Mouse (Mus musculus) CD8-positive naive resting alpha-beta T cell, adult 2 months (primary cell): ENCODE data around the gene Fkrp.

Source experiments
- DNase-seq, 2 experiments: peaks; one replicate each; pipeline ENCODE4 v3.0.0; 2022; ENCODE audit warnings: low read depth in 2 of 2, low spot score in 2 of 2

The Fkrp gene

GRCm38 (mm10) chr7:16816475-16817122, at the start of gene Fkrp:
Gene Fkrp (minus strand): TSS chr7:16816732.
- peak in 1 of 2 experiments; percentile 20 for DNase-seq

GRCm38 (mm10) chr7:16859902-16860651, 43.5 kb upstream of the Fkrp start:
- peak; percentile 52 to 68 for DNase-seq

DNA sequence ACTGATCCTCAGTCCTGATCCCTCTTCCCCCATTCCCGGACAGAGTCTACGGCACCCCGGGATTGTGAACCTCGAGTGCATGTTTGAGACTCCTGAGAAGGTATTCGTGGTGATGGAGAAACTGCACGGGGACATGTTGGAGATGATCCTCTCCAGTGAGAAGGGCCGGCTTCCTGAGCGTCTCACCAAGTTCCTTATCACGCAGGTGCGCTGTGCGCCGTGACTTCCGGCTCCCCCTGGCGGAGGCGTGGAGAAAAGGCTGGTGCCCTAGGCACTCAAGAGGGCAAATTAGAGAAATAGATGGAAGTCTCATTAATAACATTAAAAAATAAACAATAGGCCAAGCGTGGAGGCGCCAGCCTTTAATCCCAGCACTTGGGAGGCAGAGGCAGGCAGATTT, 41.8 kb upstream of the Fkrp start:
- DNase-seq = peak; percentile 43 to 47

GRCm38 (mm10) chr7:16853302-16853831, 36.8 kb upstream of the Fkrp start:
- DNase-seq = no peak

GRCm38 (mm10) chr7:16851636-16852035, 35.1 kb upstream of the Fkrp start:
- no peak for DNase-seq

GRCm38 (mm10) chr7:16848579-16848978, 32.0 kb upstream of the Fkrp start:
- peak; percentile 45 to 48 for DNase-seq

GRCm38 (mm10) chr7:16847507-16847906, 31.0 kb upstream of the Fkrp start:
- no peak for DNase-seq

- DNase-seq = no peak
Measured at GRCm38 (mm10) chr7:16846775-16847174, 30.2 kb upstream of the Fkrp start.

DNA sequence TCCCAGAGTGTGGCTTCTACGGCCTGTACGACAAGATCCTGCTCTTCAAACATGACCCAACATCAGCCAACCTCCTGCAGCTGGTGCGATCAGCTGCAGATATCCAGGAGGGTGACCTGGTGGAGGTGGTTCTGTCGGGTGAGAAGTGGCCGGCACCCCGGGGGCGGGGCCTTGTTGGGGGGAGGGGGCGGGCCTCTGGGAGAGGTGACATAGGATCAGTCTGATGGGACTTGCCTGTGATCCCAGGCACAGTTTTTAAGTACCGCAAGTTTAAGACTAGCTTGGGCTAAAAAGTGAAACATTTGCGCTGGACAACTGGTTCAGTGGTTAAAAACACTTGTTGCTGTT, 29.3 kb upstream of the Fkrp start:
- DNase-seq = no peak

DNA sequence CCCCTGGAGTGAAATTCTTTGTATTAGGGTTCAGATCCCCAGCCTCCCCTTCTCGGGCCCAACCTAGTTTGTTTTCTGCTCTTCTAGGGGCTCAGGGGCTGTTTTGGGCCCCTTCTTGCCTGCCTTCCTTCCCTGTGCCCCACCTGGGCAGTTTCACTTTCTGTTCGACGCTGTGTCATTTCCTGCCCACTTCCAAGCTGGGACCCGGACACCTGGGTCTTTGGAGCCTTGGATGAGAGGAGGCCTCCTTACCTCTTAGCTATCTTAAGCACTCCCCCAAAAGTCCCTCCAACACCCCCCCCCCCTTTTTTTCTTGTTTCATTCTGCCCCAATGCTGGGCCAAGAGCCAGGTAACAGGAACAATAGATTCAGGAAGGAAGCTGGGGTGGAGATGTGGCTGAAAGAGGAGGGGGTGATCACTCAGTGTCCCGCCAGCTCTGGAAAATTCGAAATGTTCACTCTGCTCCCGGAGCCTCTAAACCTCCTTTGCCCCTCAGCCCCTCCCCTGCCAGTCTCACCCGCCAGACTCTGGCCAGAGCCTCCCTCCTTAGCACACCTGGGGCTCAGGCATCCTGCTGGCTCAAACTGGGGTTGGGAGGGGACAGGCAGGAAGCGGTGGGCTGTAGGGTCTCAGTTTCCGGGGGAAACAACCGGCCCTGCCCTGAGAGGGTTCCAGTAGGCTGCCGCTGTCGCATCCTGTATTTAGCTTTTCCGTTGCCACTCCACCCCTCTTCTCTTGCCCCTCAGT, 28.7 kb upstream of the Fkrp start:
- DNase-seq = peak; percentile 42 to 46

DNA sequence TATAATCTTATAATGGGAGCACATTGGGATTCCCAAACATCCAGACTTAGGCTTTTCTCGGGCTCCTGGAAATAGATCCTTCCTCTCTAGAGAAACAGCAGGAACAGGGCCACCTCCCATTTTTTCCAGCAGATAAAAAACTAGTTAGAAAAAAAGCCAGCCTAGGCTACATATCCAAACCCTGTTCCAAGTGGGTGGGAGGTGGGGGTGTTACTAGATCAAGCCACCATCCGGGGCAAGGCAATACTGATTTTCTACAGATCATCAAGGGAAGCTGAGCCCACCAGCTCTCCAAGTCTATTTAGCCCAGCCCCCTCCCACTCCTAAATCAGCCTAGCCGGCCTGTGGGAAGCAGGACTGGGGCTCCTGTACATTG, 28.2 kb upstream of the Fkrp start:
- DNase-seq = no peak

GRCm38 (mm10) chr7:16843441-16844171, 27.1 kb upstream of the Fkrp start:
- DNase-seq = no peak

- peak; percentile 68 to 78 for DNase-seq
Measured at GRCm38 (mm10) chr7:16842645-16843063, 26.1 kb upstream of the Fkrp start, which contains the start of gene Prkd2. Gene Prkd2 (plus strand): TSS chr7:16842902.

- DNase-seq = peak; percentile 73 to 77
Measured at GRCm38 (mm10) chr7:16841561-16842560, 25.3 kb upstream of the Fkrp start.

- no peak for DNase-seq
Measured at GRCm38 (mm10) chr7:16841078-16841477, 24.5 kb upstream of the Fkrp start.

DNA sequence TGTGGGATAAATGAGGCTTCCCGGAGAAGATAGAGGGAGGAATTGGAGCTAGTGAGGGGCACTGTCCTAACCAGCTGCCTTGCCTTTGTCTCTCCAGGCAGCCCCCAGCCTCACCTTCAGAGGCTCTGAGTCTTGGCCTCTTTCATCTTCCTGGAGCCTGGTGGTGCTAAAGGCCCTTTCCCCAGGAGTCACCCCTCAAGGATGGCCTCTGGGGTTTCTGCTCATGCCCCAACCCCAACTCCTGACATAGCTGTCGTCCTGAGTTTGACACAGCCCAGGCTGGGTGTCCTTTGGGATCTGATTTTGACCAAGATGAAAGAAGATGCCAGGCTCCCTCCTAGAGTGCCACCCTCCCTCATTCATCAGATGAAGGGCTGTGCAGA, 23.6 kb upstream of the Fkrp start:
- DNase-seq = no peak

DNA sequence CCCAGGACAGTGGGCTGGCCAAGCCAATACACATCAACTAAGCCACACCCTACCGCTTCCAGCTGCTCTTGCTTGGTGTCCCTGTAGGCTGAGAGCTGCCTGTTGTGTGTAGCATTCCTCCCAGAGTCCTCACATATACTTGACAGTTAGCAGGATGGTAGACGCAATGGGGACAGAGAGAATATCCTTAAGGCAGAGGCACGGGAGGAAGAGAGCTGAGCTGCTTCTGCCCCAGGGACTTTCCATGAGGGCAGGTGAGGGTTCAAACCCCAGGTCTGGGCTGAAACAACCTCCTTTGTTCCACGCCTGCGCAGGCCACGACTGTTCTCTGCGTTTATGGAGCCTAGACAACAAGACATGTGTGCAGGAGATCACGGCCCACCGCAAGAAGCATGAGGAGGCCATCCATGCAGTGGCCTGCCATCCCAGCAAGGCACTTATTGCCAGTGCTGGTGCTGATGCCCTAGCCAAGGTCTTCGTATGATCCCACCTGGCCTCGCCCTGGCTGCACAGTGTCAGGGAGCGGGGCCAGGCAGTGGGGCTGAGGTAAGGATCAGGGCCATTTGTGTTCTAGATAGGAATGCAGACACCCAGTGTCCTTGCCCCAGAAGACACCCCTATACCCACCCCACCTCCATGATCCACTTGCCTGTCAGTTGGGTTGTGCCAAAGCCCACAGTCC, 23.0 kb upstream of the Fkrp start:
- no peak for DNase-seq

GRCm38 (mm10) chr7:16838804-16839426, 22.4 kb upstream of the Fkrp start:
- no peak for DNase-seq
